9 mouse cellular contexts compared by ENCODE assay signal in genomic region chr14:48303235-48303634, GRCm38 (mm10).
A peak's percentile ranks its signal among the peaks of the same experiment; 100 is the strongest.
DNase-seq lines count a peak whose midpoint lies in the region; ATAC-seq lines count a peak whose summit lies in the region.
"Had no signal": no experiment of that assay in that cellular context is flagged by ENCODE, and none has a peak within 500 bp of the region (broad histone marks: within the 10 kb centered on the region; RNA-seq: fewer than 3 reads in every experiment).

No protein-coding gene starts in this region.

- no peak overlapping the region for H3K4me2 ChIP-seq in forebrain, embryonic 16.5 days (ENCODE audit: low read length)

- peaks cover 7% of the 10 kb centered on the region for H3K4me1 ChIP-seq in forebrain, embryonic 16.5 days (replicated peaks; ENCODE audit: control insufficient read depth, insufficient read depth, low read length)

- H3K27ac ChIP-seq in forebrain, embryonic 16.5 days (ENCODE audit: low read length), result no peak overlapping the region

- H3K36me3 ChIP-seq in forebrain, embryonic 16.5 days (ENCODE audit: control insufficient read depth, insufficient read depth), result no peaks in the 10 kb centered on the region
- H3K36me3 ChIP-seq: G1E had no signal

- no peak overlapping the region for H3K9ac ChIP-seq in forebrain, embryonic 16.5 days (replicated peaks; ENCODE audit: low read depth, low read length)

- no peaks in the 10 kb centered on the region for H3K27me3 ChIP-seq in forebrain, embryonic 16.5 days (replicated peaks; ENCODE audit: control insufficient read depth, insufficient read depth, low read length)

- H3K4me3 ChIP-seq in forebrain, embryonic 16.5 days (replicated peaks; ENCODE audit: low read length), result no peak overlapping the region

- 58% methylated on average over 6 of the region's 6 CpGs for WGBS in forebrain, embryonic 16.5 days

- ATAC-seq in forebrain, embryonic 16.5 days, result peak; percentile 87
- ATAC-seq in cerebellum, adult (ENCODE audit: insufficient number of reproducible peaks, low FRiP score, low TSS enrichment), result no peak

- H3K9me3 ChIP-seq in forebrain, embryonic 16.5 days (ENCODE audit: control insufficient read depth, low read length), result no peaks in the 10 kb centered on the region
- H3K9me3 ChIP-seq: G1E had no signal

- peak; percentile 7 to 11 for DNase-seq in kidney, adult 8-10 months
- DNase-seq in kidney, postnatal 25 days, result no peak
- DNase-seq in adipocyte (ENCODE audit: low spot score), result peak; percentile 25
- peak; percentile 24 to 25 for DNase-seq in layer of hippocampus, adult 8-10 months (ENCODE audit: low spot score in 2 of 2)
- DNase-seq in urinary bladder, adult 2 months (ENCODE audit: low spot score), result no peak
- no peak for DNase-seq in gastrocnemius, postnatal 10 days

Comparison
In these comparisons a context has a peak if more than half of its experiments do, and no peak if none do; other contexts are left out.
1. DNase-seq: peak in kidney, adult 8-10 months (2 of 2), adipocyte (single experiment) and layer of hippocampus, adult 8-10 months (2 of 2); none in kidney, postnatal 25 days (0 of 2), urinary bladder, adult 2 months (single experiment) and gastrocnemius, postnatal 10 days (single experiment).